Mouse (Mus musculus) embryonic facial prominence, embryonic 11.5 days (tissue): ENCODE data around the gene Akt1. TPM values are rescaled to one million over a fixed set of nuclear protein-coding genes. Genes with fewer than 3 reads are reported as not detected.
A peak's percentile ranks its signal among the peaks of the same experiment; 100 is the strongest.

ENCODE experiments used
- ATAC-seq: fragments of 200-750 bp; cut with Nextera tagmentation; replicated peaks from 2 replicates; pipeline ENCODE4 v1.8.0; 2017; ENCODE audit warnings: low read depth; ENCODE audit not compliant: insufficient number of reproducible peaks, low FRiP score, low TSS enrichment
- DNase-seq: peaks from one replicate; pipeline ENCODE4 v3.0.0-alpha.2; 2015; ENCODE audit warnings: low spot score
- H3K27ac ChIP-seq: fragments of 300-500 bp; sonication (generic); replicated peaks from 2 replicates; pipeline ENCODE4 v1.5.1; 2014; ENCODE audit warnings: mild to moderate bottlenecking, low read depth, low read length, control low read depth
- H3K27me3 ChIP-seq: fragments of 300-500 bp; sonication (generic); 2 replicates; pipeline ENCODE4 v1.6.1; 2014; ENCODE audit warnings: mild to moderate bottlenecking, low read length, moderate library complexity, mixed read lengths; ENCODE audit not compliant: control insufficient read depth, insufficient read depth
- H3K36me3 ChIP-seq: fragments of 300-500 bp; sonication (generic); replicated peaks from 2 replicates; pipeline ENCODE4 v1.6.1; 2014; ENCODE audit warnings: low read depth, mild to moderate bottlenecking, low read length, moderate library complexity, mixed read lengths; ENCODE audit not compliant: control insufficient read depth, insufficient read depth
- H3K4me1 ChIP-seq: fragments of 300-500 bp; sonication (generic); 2 replicates; pipeline ENCODE4 v1.6.1; 2014; ENCODE audit warnings: low read length, mixed read lengths; ENCODE audit not compliant: control insufficient read depth, insufficient read depth
- H3K4me2 ChIP-seq: fragments of 300-500 bp; sonication (generic); 2 replicates; pipeline ENCODE4 v1.6.1; 2014; ENCODE audit warnings: low read depth, mild to moderate bottlenecking, control low read depth, low read length, moderate library complexity
- H3K4me3 ChIP-seq: fragments of 300-500 bp; sonication (generic); 2 replicates; pipeline ENCODE4 v1.5.1; 2014; ENCODE audit warnings: low read depth, low read length, control low read depth
- H3K9ac ChIP-seq: fragments of 300-500 bp; sonication (generic); replicated peaks from 2 replicates; pipeline ENCODE4 v1.6.1; 2014; ENCODE audit warnings: mild to moderate bottlenecking, control low read depth, low read length
- H3K9me3 ChIP-seq: fragments of 300-500 bp; sonication (generic); replicated peaks from 2 replicates; pipeline ENCODE4 v1.6.1; 2016; ENCODE audit warnings: mild to moderate bottlenecking, low read length, inconsistent platforms, mixed read lengths; ENCODE audit not compliant: control insufficient read depth
- WGBS: fragments of 180-500 bp; shearing (Covaris S2); extraction: QIAGEN DNeasy Blood & Tissue Kit; methylation state at CpG from one replicate; pipeline ENCODE4 v1.1.7; 2014; 5-methylcytosine and 5-hydroxymethylcytosine counted together
- polyA plus RNA-seq: library from polyadenylated mRNA; unstranded; fragments of >200 nt; fragmentation: Nextera tagmentation; extraction: Ambion mirVana; gene quantifications from 2 replicates; pipeline ENCODE4 v1.2.1, GENCODE M21; 2014

Akt1 gene
- polyA plus RNA-seq, 1 experiment from 2014 or later: 99.2 TPM

DNA sequence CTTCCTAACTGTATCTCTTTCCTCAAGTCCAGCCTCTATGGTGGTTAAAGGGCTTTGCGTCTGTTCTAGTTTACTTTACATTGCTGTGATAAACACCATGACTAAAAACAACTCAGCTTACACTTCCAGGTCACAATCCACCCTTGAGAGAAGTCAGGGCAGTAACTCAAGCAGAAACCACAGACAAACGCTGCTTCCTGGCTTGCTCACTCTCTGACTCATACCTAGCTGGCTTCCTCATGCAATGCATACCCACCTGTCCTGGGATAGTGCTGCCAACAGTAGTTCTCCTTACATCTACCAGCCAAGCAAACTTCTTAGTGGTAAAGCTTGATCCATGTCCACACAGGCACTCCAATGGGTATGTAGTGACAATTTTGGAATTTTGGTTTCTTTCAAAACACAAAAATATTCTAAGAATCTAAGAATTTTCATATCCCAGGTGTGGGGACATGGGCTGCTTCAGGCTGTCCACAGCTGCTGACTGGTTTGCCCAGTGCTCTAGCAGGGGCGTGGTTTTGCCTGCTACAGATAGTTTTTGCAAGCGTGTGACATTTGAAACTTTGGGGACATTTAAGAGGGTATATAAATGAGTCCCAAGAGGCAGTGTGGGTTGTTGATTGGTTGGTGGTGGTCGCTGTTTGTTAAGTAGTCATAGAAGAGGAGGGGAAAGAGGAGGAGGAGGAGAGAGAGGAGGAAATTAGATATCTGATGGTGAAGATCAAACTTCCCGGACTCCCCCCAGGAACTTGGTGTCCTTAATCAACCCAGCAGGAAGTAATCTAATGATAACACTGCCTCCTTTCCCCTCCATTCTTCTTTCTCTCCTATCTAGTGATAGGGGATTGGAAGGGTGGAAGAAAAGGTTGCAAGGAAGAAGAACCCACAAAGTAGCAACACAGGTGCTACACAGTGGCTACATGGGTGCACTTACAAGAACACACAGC, 28.0 kb upstream of the Akt1 start:
- H3K9ac ChIP-seq: no peak overlapping the region
- H3K27me3 ChIP-seq: peaks cover 4% of the 10 kb centered on the region
- no peak overlapping the region for H3K4me2 ChIP-seq
- no peak overlapping the region for H3K27ac ChIP-seq
- peaks cover 5% of the 10 kb centered on the region; the same call in 1 of the 2 replicates for H3K4me1 ChIP-seq
- H3K9me3 ChIP-seq: no peaks in the 10 kb centered on the region
- ATAC-seq (no peak), DNase-seq (no peak)
- H3K36me3 ChIP-seq: no peaks in the 10 kb centered on the region
- H3K4me3 ChIP-seq: no peak overlapping the region
- WGBS: 64% methylated on average over 6 of the region's 6 CpGs

DNA sequence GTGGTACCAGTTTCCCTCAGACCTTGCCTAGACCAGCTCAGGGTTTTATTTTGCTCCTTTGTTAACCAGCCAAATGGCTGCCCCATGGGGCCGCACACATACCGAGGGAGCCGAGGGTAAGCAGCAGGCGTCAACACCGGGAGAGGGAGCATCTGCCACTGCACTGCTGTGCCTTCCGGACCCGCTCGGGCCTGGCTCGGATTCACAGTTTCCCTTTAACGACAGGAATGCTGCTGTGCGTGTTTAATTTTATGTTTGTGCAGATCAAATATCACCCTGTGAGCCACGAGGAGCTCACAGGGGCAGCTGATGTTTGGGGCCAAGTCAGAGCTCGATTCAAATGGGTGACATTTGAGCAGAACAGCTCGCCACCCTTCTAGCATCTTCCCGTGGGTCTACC, 25.8 kb upstream of the Akt1 start:
- H3K4me2 ChIP-seq: peak overlapping the region; percentile 23
- ATAC-seq (no peak), DNase-seq (peak; percentile 45)
- no peaks in the 10 kb centered on the region for H3K36me3 ChIP-seq
- H3K9ac ChIP-seq: peak overlapping the region; percentile 35
- 9% methylated on average over 15 of the region's 15 CpGs for WGBS
- H3K9me3 ChIP-seq: no peaks in the 10 kb centered on the region
- peaks cover 5% of the 10 kb centered on the region; the same call in 1 of the 2 replicates for H3K4me1 ChIP-seq
- no peak overlapping the region for H3K4me3 ChIP-seq
- no peaks in the 10 kb centered on the region for H3K27me3 ChIP-seq
- H3K27ac ChIP-seq: no peak overlapping the region

DNA sequence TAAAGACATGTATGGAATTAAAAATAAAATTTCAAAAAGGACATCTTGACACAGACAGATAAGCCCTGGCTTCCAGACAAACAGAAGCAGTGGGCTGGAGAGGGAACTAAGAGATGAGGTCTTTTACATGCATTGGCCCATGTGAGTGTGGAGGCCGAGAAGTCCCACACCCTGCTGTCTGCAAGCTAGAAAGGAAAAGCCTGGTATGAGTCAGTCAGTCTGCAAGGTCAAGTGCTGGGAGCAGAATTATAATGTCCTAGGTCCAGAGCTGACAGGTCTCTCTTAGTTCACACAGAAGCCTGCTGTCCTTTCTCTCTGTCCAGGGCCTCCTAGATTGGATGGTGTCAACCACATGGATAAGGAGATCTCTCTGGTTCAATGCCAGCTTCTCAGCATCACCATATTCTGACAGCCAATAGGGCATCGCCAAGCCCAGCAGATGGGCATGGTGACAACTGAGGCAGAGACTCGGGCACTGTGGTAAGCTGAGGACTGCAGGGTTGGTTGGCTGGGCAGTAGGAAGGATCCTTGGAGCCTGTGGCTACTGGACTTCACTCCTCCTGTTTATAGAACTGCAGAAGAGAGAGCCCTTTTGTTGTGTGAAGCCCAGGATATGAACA, 22.2 kb upstream of the Akt1 start:
- H3K4me1 ChIP-seq: peaks cover 13% of the 10 kb centered on the region
- H3K27ac ChIP-seq: no peak overlapping the region
- no peak overlapping the region for H3K4me2 ChIP-seq
- DNase-seq (no peak), ATAC-seq (no peak)
- no peak overlapping the region for H3K9ac ChIP-seq
- 80% methylated on average over 3 of the region's 3 CpGs for WGBS
- H3K36me3 ChIP-seq: no peaks in the 10 kb centered on the region
- no peaks in the 10 kb centered on the region for H3K9me3 ChIP-seq
- no peaks in the 10 kb centered on the region for H3K27me3 ChIP-seq
- H3K4me3 ChIP-seq: no peak overlapping the region

DNA sequence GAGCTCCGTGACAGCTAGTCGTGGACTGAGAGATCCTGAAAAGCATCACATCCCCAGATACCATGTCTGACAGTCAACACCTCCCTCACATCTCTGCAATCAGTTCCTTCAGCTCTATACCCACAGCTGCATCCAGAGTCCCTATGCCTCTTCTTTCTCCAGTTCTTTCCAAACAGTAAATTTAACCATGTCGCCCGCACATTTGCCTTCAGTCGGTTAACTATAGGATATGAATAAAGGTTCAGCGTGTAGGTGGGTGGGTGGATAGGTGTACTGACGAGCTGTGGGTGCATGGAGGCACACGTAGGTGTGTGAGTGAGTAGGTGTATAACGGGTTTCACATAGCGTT, 19.4 kb upstream of the Akt1 start:
- Histone ChIP-seq H3K4me3 (peak overlapping the region; percentile 58), H3K36me3 (no peaks in the 10 kb centered on the region), H3K4me1 (peaks cover 9% of the 10 kb centered on the region), H3K4me2 (peak overlapping the region; percentile 86), H3K9me3 (no peaks in the 10 kb centered on the region), H3K27ac (no peak overlapping the region), H3K27me3 (no peaks in the 10 kb centered on the region), H3K9ac (peak overlapping the region; percentile 91)
- WGBS: 85% methylated on average over 10 of the region's 10 CpGs
- ATAC-seq (no peak), DNase-seq (no peak)

DNA sequence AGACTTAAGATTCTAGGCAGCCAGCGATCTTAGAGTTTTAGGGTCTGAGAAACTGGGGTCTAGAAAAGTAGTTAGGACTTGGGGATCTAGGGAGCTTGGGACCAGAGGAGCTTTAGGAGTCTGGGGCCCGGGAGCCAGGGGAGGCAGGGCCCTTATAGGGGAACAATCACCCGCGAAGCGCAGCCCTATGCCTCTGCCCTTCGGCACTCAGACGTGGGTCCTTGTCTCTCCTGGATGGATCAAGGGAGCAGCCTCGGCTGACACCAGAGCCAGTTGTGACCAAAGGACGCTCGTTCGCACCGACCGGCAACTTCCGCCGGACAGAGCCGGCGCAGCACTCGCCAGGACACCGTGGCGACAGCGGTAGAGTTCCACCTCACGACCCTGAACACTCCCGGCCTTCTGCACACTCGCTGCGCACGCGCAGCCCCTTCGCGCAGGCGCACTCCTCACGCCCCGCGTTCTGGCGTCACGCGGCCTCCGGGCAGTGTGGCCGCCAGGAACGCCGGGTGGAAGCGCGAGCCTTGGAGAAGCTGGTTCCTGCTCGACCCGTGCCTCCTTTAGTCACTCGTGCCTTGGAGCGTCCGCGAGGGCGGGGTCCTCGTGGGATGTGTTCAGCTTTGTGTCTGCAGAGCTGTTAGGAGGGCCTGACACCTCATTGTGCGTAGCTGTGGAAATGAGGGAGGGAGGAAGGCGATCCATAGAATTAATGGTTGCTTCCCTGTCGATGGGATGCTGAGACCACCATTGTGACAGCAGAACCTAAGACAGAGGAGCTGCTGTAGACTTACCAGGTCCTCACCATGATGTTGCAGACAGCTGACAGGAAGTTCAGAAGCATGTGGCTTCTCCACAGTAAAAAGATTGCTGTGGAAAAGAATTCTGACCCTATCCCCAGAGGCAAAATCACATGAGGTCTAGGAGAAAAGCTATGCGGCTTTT, 18.8 kb upstream of the Akt1 start:
- H3K4me3 ChIP-seq: peak overlapping the region; percentile 58
- peak; percentile 96 for DNase-seq
- H3K9ac ChIP-seq: peak overlapping the region; percentile 91
- peak; percentile 95 for ATAC-seq
- H3K9me3 ChIP-seq: no peaks in the 10 kb centered on the region
- WGBS: 3% methylated on average over 54 of the region's 54 CpGs
- H3K27ac ChIP-seq: 0 out of 2 replicates have a peak overlapping the region, but pooled peaks have one; percentile 22
- no peaks in the 10 kb centered on the region for H3K27me3 ChIP-seq
- H3K4me2 ChIP-seq: peak overlapping the region; percentile 86
- H3K4me1 ChIP-seq: peaks cover 9% of the 10 kb centered on the region
- no peaks in the 10 kb centered on the region for H3K36me3 ChIP-seq

DNA sequence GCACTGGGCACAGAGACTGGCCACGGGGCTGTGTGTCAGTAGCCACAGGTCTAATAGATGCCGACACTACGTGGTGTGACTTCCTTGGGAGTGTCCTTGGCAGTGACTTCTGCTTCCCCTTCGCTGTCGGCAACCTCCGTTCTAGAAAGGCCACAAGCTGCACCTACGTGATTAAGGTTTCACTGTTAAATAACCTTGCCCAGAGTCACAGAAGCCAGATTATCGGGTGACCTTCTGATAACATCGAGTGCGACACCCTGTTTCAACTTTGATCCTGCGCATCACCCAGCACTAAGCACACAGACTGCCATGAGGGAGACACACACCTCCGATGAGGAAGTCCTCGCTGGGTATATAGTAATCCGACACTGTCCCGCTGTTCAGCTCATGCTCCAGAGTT, 13.8 kb upstream of the Akt1 start:
- ATAC-seq (no peak), DNase-seq (no peak)
- H3K27ac ChIP-seq: no peak overlapping the region
- no peaks in the 10 kb centered on the region for H3K36me3 ChIP-seq
- no peak overlapping the region for H3K9ac ChIP-seq
- no peak overlapping the region for H3K4me2 ChIP-seq
- 72% methylated on average over 15 of the region's 15 CpGs for WGBS
- H3K4me1 ChIP-seq: peaks cover 5% of the 10 kb centered on the region; the same call in 1 of the 2 replicates
- no peak overlapping the region for H3K4me3 ChIP-seq
- no peaks in the 10 kb centered on the region for H3K9me3 ChIP-seq
- H3K27me3 ChIP-seq: no peaks in the 10 kb centered on the region

DNA sequence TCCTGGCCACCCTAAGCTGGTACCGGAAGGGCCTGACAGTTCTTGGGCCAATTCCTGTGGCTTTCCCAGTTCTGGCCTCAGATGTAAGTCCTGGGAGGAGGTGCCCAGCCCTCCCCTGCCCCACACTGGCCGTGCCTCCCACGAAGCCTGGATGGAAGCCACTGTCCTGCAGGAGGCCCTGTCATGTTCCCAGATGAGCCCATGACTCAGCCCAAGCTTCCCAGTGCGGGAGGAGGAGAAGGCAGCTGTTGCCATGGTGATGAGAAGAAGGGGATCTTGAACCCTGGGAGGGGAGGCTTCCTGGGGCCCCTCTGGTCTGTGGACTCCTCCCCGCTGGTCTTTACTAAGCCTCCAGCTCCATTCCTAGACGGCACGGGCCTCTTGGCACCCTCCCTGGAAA, 8.7 kb upstream of the Akt1 start:
- no peaks in the 10 kb centered on the region for H3K9me3 ChIP-seq
- peaks cover 30% of the 10 kb centered on the region for H3K27me3 ChIP-seq
- H3K4me3 ChIP-seq: no peak overlapping the region
- no peak overlapping the region for H3K27ac ChIP-seq
- H3K4me1 ChIP-seq: no peaks in the 10 kb centered on the region; the same call in 1 of the 2 replicates
- ATAC-seq: no peak
- 63% methylated on average over 7 of the region's 7 CpGs for WGBS
- H3K36me3 ChIP-seq: no peaks in the 10 kb centered on the region
- H3K4me2 ChIP-seq: no peak overlapping the region
- no peak for DNase-seq
- H3K9ac ChIP-seq: no peak overlapping the region
